Mouse (Mus musculus) mouse trophoblast stem cell (cell line): ENCODE measurements around the gene Slc38a4.

ENCODE experiments used
- in situ Hi-C, 2 experiments: fragments of 300-500 bp; cut with MseI, MboI; formaldehyde crosslinking; loops; 2 replicates in 1 of 2; 3 replicates in 1 of 2; pipeline ENCODE4 v1.15.1; 2025

The Slc38a4 gene

GRCm38 (mm10) chr15:97054767-97055489 is 828 bp downstream of the Slc38a4 start:
- in situ Hi-C loops: no loop called here

- in situ Hi-C loops: no loop called here
Measured at GRCm38 (mm10) chr15:97054131-97054530, 1.6 kb downstream of the Slc38a4 start.

GRCm38 (mm10) chr15:97050436-97050835 is 5.3 kb downstream of the Slc38a4 start:
- in situ Hi-C loops: no loop called here

- in situ Hi-C loops: no loop called here
Measured at GRCm38 (mm10) chr15:97050011-97050410, 5.7 kb downstream of the Slc38a4 start.

- in situ Hi-C loops: no loop called here
Measured at GRCm38 (mm10) chr15:97049281-97049841, 6.4 kb downstream of the Slc38a4 start.

GRCm38 (mm10) chr15:97048267-97048666 is 7.5 kb downstream of the Slc38a4 start:
- in situ Hi-C loops: no loop called here

- in situ Hi-C loops: no loop called here
Measured at GRCm38 (mm10) chr15:97043921-97044320, 11.8 kb downstream of the Slc38a4 start.

- in situ Hi-C loops: no loop called here
Measured at GRCm38 (mm10) chr15:97042001-97042491, 13.7 kb downstream of the Slc38a4 start.

- in situ Hi-C loops: no loop called here
Measured at GRCm38 (mm10) chr15:97041182-97041581, 14.6 kb downstream of the Slc38a4 start.

- in situ Hi-C loops: no loop called here
Measured at GRCm38 (mm10) chr15:97037710-97038109, 18.0 kb downstream of the Slc38a4 start.

GRCm38 (mm10) chr15:97035892-97036291 is 19.9 kb downstream of the Slc38a4 start:
- in situ Hi-C loops: no loop called here

- in situ Hi-C loops: no loop called here
Measured at GRCm38 (mm10) chr15:97033485-97033991, 22.2 kb downstream of the Slc38a4 start.

GRCm38 (mm10) chr15:97031886-97032285 is 23.9 kb downstream of the Slc38a4 start:
- in situ Hi-C loops: no loop called here

- in situ Hi-C loops: no loop called here
Measured at GRCm38 (mm10) chr15:97030984-97031492, 24.7 kb downstream of the Slc38a4 start.

- in situ Hi-C loops: no loop called here
Measured at GRCm38 (mm10) chr15:97030136-97030535, 25.6 kb downstream of the Slc38a4 start.

- in situ Hi-C loops: no loop called here
Measured at GRCm38 (mm10) chr15:97029064-97029791, 26.5 kb downstream of the Slc38a4 start.

- in situ Hi-C loops: no loop called here
Measured at GRCm38 (mm10) chr15:97028651-97029050, 27.1 kb downstream of the Slc38a4 start.

- in situ Hi-C loops: no loop called here
Measured at GRCm38 (mm10) chr15:97028046-97028634, 27.6 kb downstream of the Slc38a4 start.

- in situ Hi-C loops: no loop called here
Measured at GRCm38 (mm10) chr15:97026670-97027069, 29.1 kb downstream of the Slc38a4 start.

GRCm38 (mm10) chr15:97022764-97023163 is 33.0 kb downstream of the Slc38a4 start:
- in situ Hi-C loops: no loop called here

GRCm38 (mm10) chr15:97022213-97022612 is 33.5 kb downstream of the Slc38a4 start:
- in situ Hi-C loops: no loop called here

- in situ Hi-C loops: no loop called here
Measured at GRCm38 (mm10) chr15:97020221-97020620, 35.5 kb downstream of the Slc38a4 start.
